Mouse (Mus musculus) intestine, postnatal 0 days (tissue): ENCODE data around the gene Mea1. TPM values are rescaled to one million over a fixed set of nuclear protein-coding genes. Genes with fewer than 3 reads are reported as not detected.

Experiments
- ATAC-seq: fragments of 200-750 bp; cut with Nextera tagmentation; 2 replicates; pipeline ENCODE4 v1.8.0; 2017; ENCODE audit warnings: mild to moderate bottlenecking, moderate TSS enrichment, moderate library complexity
- H3K27ac ChIP-seq: fragments of 300-500 bp; sonication (generic); 2 replicates; pipeline ENCODE4 v1.5.1; 2014; ENCODE audit warnings: mild to moderate bottlenecking, low read depth, low read length, moderate library complexity
- H3K27me3 ChIP-seq: fragments of 300-500 bp; sonication (generic); replicated peaks from 2 replicates; pipeline ENCODE4 v1.6.1; 2014; ENCODE audit warnings: low read length, mixed read lengths; ENCODE audit not compliant: control insufficient read depth, insufficient read depth
- H3K36me3 ChIP-seq: fragments of 300-500 bp; sonication (generic); 2 replicates; pipeline ENCODE4 v1.6.1; 2014; ENCODE audit warnings: mild to moderate bottlenecking, moderate library complexity; ENCODE audit not compliant: control insufficient read depth, insufficient read depth
- H3K4me1 ChIP-seq: fragments of 300-500 bp; sonication (generic); replicated peaks from 2 replicates; pipeline ENCODE4 v1.6.1; 2014; ENCODE audit warnings: antibody characterized with exemption, low read length, mixed read lengths; ENCODE audit not compliant: control insufficient read depth, insufficient read depth
- H3K4me2 ChIP-seq: fragments of 300-500 bp; sonication (generic); replicated peaks from 2 replicates; pipeline ENCODE4 v1.6.1; 2014; ENCODE audit warnings: low read depth, mild to moderate bottlenecking, moderate library complexity
- H3K4me3 ChIP-seq: fragments of 300-500 bp; sonication (generic); 2 replicates; pipeline ENCODE4 v1.5.1; 2014; ENCODE audit warnings: low read depth, low read length
- H3K9ac ChIP-seq: fragments of 300-500 bp; sonication (generic); 2 replicates; pipeline ENCODE4 v1.6.1; 2014; ENCODE audit warnings: mild to moderate bottlenecking, low read depth, low read length
- H3K9me3 ChIP-seq: fragments of 300-500 bp; sonication (generic); 2 replicates; pipeline ENCODE4 v1.6.1; 2016; ENCODE audit warnings: mixed run types; ENCODE audit not compliant: control insufficient read depth
- CTCF ChIP-seq: sonication (generic); IDR thresholded peaks from 2 replicates; pipeline ENCODE4 v1.5.1; 2016; ENCODE audit warnings: low read depth, mild to moderate bottlenecking, control low read depth, antibody characterized with exemption, moderate library complexity
- WGBS: fragments of 180-500 bp; shearing (Covaris S2); extraction: QIAGEN DNeasy Blood & Tissue Kit; methylation state at CpG from one replicate; pipeline ENCODE4 v1.1.7; 2014; 5-methylcytosine and 5-hydroxymethylcytosine counted together
- polyA plus RNA-seq: library from polyadenylated mRNA; unstranded; fragments of >200 nt; fragmentation: Nextera tagmentation; extraction: Ambion mirVana; gene quantifications from 2 replicates; pipeline ENCODE4 v1.2.1, GENCODE M21; 2015

The Mea1 gene
- polyA plus RNA-seq, 1 experiment from 2014 or later: 132 TPM

GRCm38 (mm10) chr17:46644916-46645475, 33.6 kb upstream of the Mea1 start:
- peak overlapping the region; percentile 95 for H3K27ac ChIP-seq
- peaks cover 35% of the 10 kb centered on the region for H3K36me3 ChIP-seq
- H3K27me3 ChIP-seq: no peaks in the 10 kb centered on the region
- peaks cover 5% of the 10 kb centered on the region; the same call in 1 of the 2 replicates for H3K4me1 ChIP-seq
- no peaks in the 10 kb centered on the region for H3K9me3 ChIP-seq
- peak overlapping the region; percentile 78 for H3K9ac ChIP-seq
- H3K4me3 ChIP-seq: peak overlapping the region; percentile 92
- peak; percentile 83 for ATAC-seq
- peak overlapping the region; percentile 92 for H3K4me2 ChIP-seq
- WGBS: 1% methylated on average over 10 of the region's 11 CpGs
- no peak for TF ChIP-seq CTCF

GRCm38 (mm10) chr17:46645561-46646321, 32.9 kb upstream of the Mea1 start, which contains the start of the genes Klc4 and Mrpl2:
Klc4 (minus strand) TSS chr17:46646022.
Mrpl2 (plus strand) TSS chr17:46646229.
- Histone ChIP-seq H3K4me1 (peaks cover 5% of the 10 kb centered on the region; the same call in 1 of the 2 replicates), H3K27me3 (no peaks in the 10 kb centered on the region), H3K4me2 (peak within 1 kb of the TSS; percentile 92), H3K4me3 (peak within 1 kb of the TSS; percentile 92), H3K36me3 (peaks cover 29% of the 10 kb centered on the region), H3K27ac (peak within 1 kb of the TSS; percentile 95), H3K9me3 (no peaks in the 10 kb centered on the region), H3K9ac (peak within 1 kb of the TSS; percentile 78)
- TF ChIP-seq CTCF: no peak
- ATAC-seq: peak; percentile 71
- 0% methylated on average over 53 of the region's 53 CpGs for WGBS

GRCm38 (mm10) chr17:46646322-46646662, 32.3 kb upstream of the Mea1 start:
- Histone ChIP-seq H3K27ac (peak overlapping the region; percentile 82), H3K9me3 (no peaks in the 10 kb centered on the region), H3K27me3 (no peaks in the 10 kb centered on the region), H3K4me1 (peaks cover 5% of the 10 kb centered on the region; the same call in 1 of the 2 replicates), H3K4me2 (peak overlapping the region; percentile 92), H3K36me3 (peaks cover 24% of the 10 kb centered on the region), H3K4me3 (peak overlapping the region; percentile 92), H3K9ac (peak overlapping the region; percentile 75)
- no peak; the same call in 1 of the 2 replicates for TF ChIP-seq CTCF
- under 1% methylated on average over 19 of the region's 19 CpGs for WGBS
- ATAC-seq: peak; percentile 26

GRCm38 (mm10) chr17:46647279-46647678, 31.3 kb upstream of the Mea1 start:
- Histone ChIP-seq H3K4me3 (0 out of 2 replicates have a peak overlapping the region, but pooled peaks have one; percentile 92), H3K27ac (no peak overlapping the region), H3K9ac (no peak overlapping the region; the same call in 1 of the 2 replicates), H3K9me3 (no peaks in the 10 kb centered on the region), H3K4me1 (peaks cover 5% of the 10 kb centered on the region; the same call in 1 of the 2 replicates), H3K36me3 (peaks cover 16% of the 10 kb centered on the region), H3K4me2 (peak overlapping the region; percentile 92), H3K27me3 (no peaks in the 10 kb centered on the region)
- ATAC-seq: no peak
- no peak for TF ChIP-seq CTCF
- WGBS: 89% methylated on average over 7 of the region's 7 CpGs

- no peaks in the 10 kb centered on the region for H3K9me3 ChIP-seq
- H3K27ac ChIP-seq: no peak overlapping the region
- 91% methylated on average over 9 of the region's 9 CpGs for WGBS
- peaks cover 5% of the 10 kb centered on the region; the same call in 1 of the 2 replicates for H3K4me1 ChIP-seq
- ATAC-seq: no peak
- no peaks in the 10 kb centered on the region for H3K27me3 ChIP-seq
- H3K9ac ChIP-seq: no peak overlapping the region
- H3K36me3 ChIP-seq: peaks cover 22% of the 10 kb centered on the region
- no peak overlapping the region for H3K4me3 ChIP-seq
- TF ChIP-seq CTCF: no peak
- no peak overlapping the region for H3K4me2 ChIP-seq
These were observed 30.2 kb upstream of the Mea1 start for GRCm38 (mm10) chr17:46648436-46648835.

GRCm38 (mm10) chr17:46649811-46650210, 28.8 kb upstream of the Mea1 start:
- peak overlapping the region; percentile 74 for H3K4me3 ChIP-seq
- no peak for TF ChIP-seq CTCF
- H3K27me3 ChIP-seq: no peaks in the 10 kb centered on the region
- peak overlapping the region; percentile 87 for H3K27ac ChIP-seq
- WGBS: 32% methylated on average over 15 of the region's 15 CpGs
- H3K36me3 ChIP-seq: peaks cover 29% of the 10 kb centered on the region
- H3K9me3 ChIP-seq: no peaks in the 10 kb centered on the region
- peak overlapping the region; percentile 67 for H3K9ac ChIP-seq
- H3K4me1 ChIP-seq: peaks cover 5% of the 10 kb centered on the region; the same call in 1 of the 2 replicates
- ATAC-seq: no peak
- peak overlapping the region; percentile 87 for H3K4me2 ChIP-seq
